Mouse (Mus musculus) kidney, embryonic 14.5 days (tissue): ENCODE results near the gene 4930558C23Rik. TPM values are rescaled to one million over a fixed set of nuclear protein-coding genes. Genes with fewer than 3 reads are reported as not detected.
A peak's percentile ranks its signal among the peaks of the same experiment; 100 is the strongest.
"Not testable (repeated sequence)": the region's sequence is repeated elsewhere in the genome, so short reads cannot be mapped to it uniquely, and the experiment has no call there.

Source experiments
- ATAC-seq: fragments of 200-750 bp; cut with Nextera tagmentation; 2 replicates; pipeline ENCODE4 v1.8.0; 2017; ENCODE audit warnings: moderate number of reproducible peaks, mild to moderate bottlenecking, moderate TSS enrichment, moderate library complexity; ENCODE audit not compliant: low FRiP score, low TSS enrichment
- H3K27ac ChIP-seq: fragments of 300-500 bp; sonication (generic); 2 replicates; pipeline ENCODE4 v1.5.1; 2014; ENCODE audit warnings: low read depth, mild to moderate bottlenecking, low read length, moderate library complexity, mixed read lengths
- H3K27me3 ChIP-seq: fragments of 300-500 bp; sonication (generic); 2 replicates; pipeline ENCODE4 v1.6.1; 2014; ENCODE audit warnings: mild to moderate bottlenecking, low read length; ENCODE audit not compliant: control insufficient read depth, insufficient read depth
- H3K36me3 ChIP-seq: fragments of 300-500 bp; sonication (generic); 2 replicates; pipeline ENCODE4 v1.6.1; 2014; ENCODE audit warnings: low read length, mixed read lengths; ENCODE audit not compliant: control insufficient read depth, insufficient read depth
- H3K4me1 ChIP-seq: fragments of 300-500 bp; sonication (generic); 2 replicates; pipeline ENCODE4 v1.6.1; 2014; ENCODE audit warnings: low read length, mixed read lengths; ENCODE audit not compliant: control insufficient read depth, insufficient read depth
- H3K4me2 ChIP-seq: fragments of 300-500 bp; sonication (generic); replicated peaks from 2 replicates; pipeline ENCODE4 v1.6.1; 2014; ENCODE audit warnings: low read depth, mild to moderate bottlenecking, low read length
- H3K4me3 ChIP-seq: fragments of 300-500 bp; sonication (generic); 2 replicates; pipeline ENCODE4 v1.5.1; 2014; ENCODE audit warnings: mild to moderate bottlenecking, low read length
- H3K9ac ChIP-seq: fragments of 300-500 bp; sonication (generic); 2 replicates; pipeline ENCODE4 v1.6.1; 2014; ENCODE audit warnings: low read depth, mild to moderate bottlenecking, low read length, moderate library complexity
- H3K9me3 ChIP-seq: fragments of 300-500 bp; sonication (generic); 2 replicates; pipeline ENCODE4 v1.6.1; 2016; ENCODE audit warnings: low read length; ENCODE audit not compliant: control insufficient read depth
- WGBS: fragments of 180-500 bp; shearing (Covaris S2); extraction: QIAGEN DNeasy Blood & Tissue Kit; methylation state at CpG from one replicate; pipeline ENCODE4 v1.1.7; 2014; 5-methylcytosine and 5-hydroxymethylcytosine counted together
- polyA plus RNA-seq: library from polyadenylated mRNA; unstranded; fragments of >200 nt; fragmentation: Nextera tagmentation; extraction: Ambion mirVana; gene quantifications from 2 replicates; pipeline ENCODE4 v1.2.1, GENCODE M21; 2014

Gene 4930558C23Rik
- not detected in 2 replicates for polyA plus RNA-seq

GRCm38 (mm10) chr3:95402741-95403140 lies at the start of gene 4930558C23Rik:
4930558C23Rik (minus strand) TSS chr3:95402841.
- no peaks in the 10 kb centered on the region for H3K27me3 ChIP-seq
- H3K9me3 ChIP-seq = no peaks in the 10 kb centered on the region
- no peak within 1 kb of the TSS for H3K9ac ChIP-seq
- H3K27ac ChIP-seq = no peak within 1 kb of the TSS
- no peak for ATAC-seq
- no peaks in the 10 kb centered on the region for H3K4me1 ChIP-seq
- no peak within 1 kb of the TSS for H3K4me2 ChIP-seq
- WGBS = 95% methylated on average over 3 of the region's 3 CpGs
- H3K36me3 ChIP-seq = no peaks in the 10 kb centered on the region
- H3K4me3 ChIP-seq = no peak within 1 kb of the TSS

- H3K36me3 ChIP-seq = peaks cover 35% of the 10 kb centered on the region
- H3K27ac ChIP-seq = no peak overlapping the region
- no peak overlapping the region for H3K9ac ChIP-seq
- H3K4me1 ChIP-seq = no peaks in the 10 kb centered on the region
- no peak for ATAC-seq
- H3K4me3 ChIP-seq = no peak overlapping the region
- H3K9me3 ChIP-seq = no peaks in the 10 kb centered on the region
- 97% methylated on average over 3 of the region's 3 CpGs for WGBS
- no peaks in the 10 kb centered on the region for H3K27me3 ChIP-seq
- no peak overlapping the region for H3K4me2 ChIP-seq
Observed at GRCm38 (mm10) chr3:95450915-95451314, 48.3 kb upstream of the 4930558C23Rik start.

GRCm38 (mm10) chr3:95450408-95450807 lies 47.8 kb upstream of the 4930558C23Rik start:
- Histone ChIP-seq H3K9ac (no peak overlapping the region), H3K27me3 (no peaks in the 10 kb centered on the region), H3K9me3 (no peaks in the 10 kb centered on the region), H3K4me3 (no peak overlapping the region), H3K27ac (no peak overlapping the region), H3K4me2 (no peak overlapping the region), H3K36me3 (peaks cover 35% of the 10 kb centered on the region), H3K4me1 (no peaks in the 10 kb centered on the region)
- no peak for ATAC-seq
- 59% methylated on average over 1 of the region's 1 CpGs for WGBS

DNA sequence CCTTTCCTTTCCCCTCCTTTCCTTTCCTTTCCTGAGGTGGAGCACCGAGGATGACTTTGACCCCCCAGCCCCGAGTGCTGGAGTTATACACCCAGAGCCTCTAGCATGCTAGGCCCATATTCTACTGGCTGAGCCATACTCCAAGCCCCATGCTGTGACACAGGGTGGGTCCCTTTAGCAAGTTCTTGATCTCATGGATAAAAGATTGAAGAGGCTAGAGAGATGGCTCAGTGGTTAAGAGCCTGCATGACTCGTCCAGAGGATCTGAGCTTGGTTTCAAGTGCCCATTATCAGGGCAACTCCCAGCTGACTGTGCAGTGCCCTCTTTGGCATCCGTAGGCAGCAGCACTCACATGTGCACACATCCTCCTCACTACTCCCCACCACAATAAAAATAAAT lies 42.7 kb upstream of the 4930558C23Rik start:
- Histone ChIP-seq H3K9ac (no peak overlapping the region), H3K4me1 (no peaks in the 10 kb centered on the region), H3K27ac (no peak overlapping the region), H3K27me3 (no peaks in the 10 kb centered on the region), H3K4me3 (no peak overlapping the region), H3K9me3 (no peaks in the 10 kb centered on the region), H3K4me2 (no peak overlapping the region), H3K36me3 (peaks cover 8% of the 10 kb centered on the region; the same call in 1 of the 2 replicates)
- WGBS = 82% methylated on average over 4 of the region's 4 CpGs
- no peak for ATAC-seq

DNA sequence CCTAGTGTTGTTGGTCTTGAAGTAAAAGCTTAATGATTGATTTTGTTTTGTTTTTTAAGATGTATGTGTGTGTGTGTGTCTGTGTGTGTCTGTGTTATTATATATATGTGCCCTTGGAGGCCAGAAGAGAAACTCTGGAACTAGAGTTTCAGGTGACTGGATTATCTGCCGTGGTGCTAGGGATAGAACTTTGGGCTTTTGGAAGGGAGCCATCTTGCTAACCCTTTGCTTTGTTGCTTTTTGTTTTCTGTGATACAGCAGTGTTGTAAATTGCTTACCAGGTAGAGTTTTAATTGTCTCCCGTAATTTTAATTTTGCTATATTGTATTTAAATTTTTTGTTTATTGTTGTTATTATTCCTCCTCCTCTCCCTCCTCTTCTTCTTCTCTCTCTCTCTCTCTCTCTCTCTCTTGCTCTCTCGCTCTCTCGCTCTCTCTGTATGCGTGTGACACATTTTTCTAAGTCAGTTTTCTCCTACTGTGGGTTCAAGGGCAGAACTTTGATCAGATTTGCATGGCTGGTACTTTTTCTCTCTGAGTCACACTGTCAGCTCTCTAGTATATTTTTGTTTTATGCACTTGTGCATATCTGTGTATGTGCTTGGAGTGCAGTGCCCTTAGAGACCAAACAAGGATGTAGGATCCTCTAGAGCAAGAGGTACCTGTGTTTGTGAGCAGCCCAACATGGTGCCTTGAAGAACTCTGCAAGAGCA lies 39.9 kb upstream of the 4930558C23Rik start:
- WGBS = 93% methylated on average over 5 of the region's 5 CpGs
- Histone ChIP-seq H3K9me3 (no peaks in the 10 kb centered on the region), H3K9ac (no peak overlapping the region), H3K36me3 (peaks cover 3% of the 10 kb centered on the region; the same call in 1 of the 2 replicates), H3K27me3 (no peaks in the 10 kb centered on the region), H3K27ac (no peak overlapping the region), H3K4me1 (no peaks in the 10 kb centered on the region), H3K4me2 (no peak overlapping the region), H3K4me3 (no peak overlapping the region)
- no peak for ATAC-seq

DNA sequence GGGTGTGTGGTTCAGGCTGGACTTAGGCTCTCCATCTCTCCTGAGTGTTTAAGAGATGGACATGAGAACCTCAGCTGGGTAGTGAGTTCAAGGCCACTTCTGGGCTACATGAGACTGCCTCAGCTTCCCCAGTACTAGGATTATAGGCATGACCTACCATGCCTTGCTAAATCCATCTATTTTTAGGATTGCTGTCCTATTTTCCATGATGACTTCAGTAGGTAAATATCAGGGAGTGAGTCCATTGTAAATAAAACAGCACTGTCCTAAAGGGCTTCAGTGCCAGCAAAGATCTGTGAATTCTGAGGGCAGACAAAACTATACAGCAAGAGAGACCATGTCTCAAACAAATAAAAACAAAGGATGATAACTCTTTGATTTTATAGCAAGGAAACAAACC lies 37.0 kb upstream of the 4930558C23Rik start:
- Histone ChIP-seq H3K36me3 (peaks cover 8% of the 10 kb centered on the region; the same call in 1 of the 2 replicates), H3K4me3 (no peak overlapping the region), H3K9ac (no peak overlapping the region), H3K4me1 (peaks cover 7% of the 10 kb centered on the region; the same call in 1 of the 2 replicates), H3K4me2 (no peak overlapping the region), H3K9me3 (no peaks in the 10 kb centered on the region), H3K27me3 (no peaks in the 10 kb centered on the region), H3K27ac (no peak overlapping the region)
- ATAC-seq = no peak

- H3K36me3 ChIP-seq, H3K4me3 ChIP-seq, H3K27ac ChIP-seq, H3K4me1 ChIP-seq, H3K9ac ChIP-seq, H3K4me2 ChIP-seq, H3K9me3 ChIP-seq, ATAC-seq, H3K27me3 ChIP-seq: not testable (repeated sequence)
- 97% methylated on average over 4 of the region's 4 CpGs for WGBS
Observed at GRCm38 (mm10) chr3:95438636-95439035, 36.0 kb upstream of the 4930558C23Rik start.

- Histone ChIP-seq H3K9me3 (no peaks in the 10 kb centered on the region), H3K4me1 (peaks cover 7% of the 10 kb centered on the region; the same call in 1 of the 2 replicates), H3K9ac (no peak overlapping the region), H3K4me2 (peak overlapping the region; percentile 78), H3K27ac (no peak overlapping the region), H3K4me3 (peak overlapping the region; percentile 91; the same call in 1 of the 2 replicates), H3K27me3 (no peaks in the 10 kb centered on the region), H3K36me3 (peaks cover 8% of the 10 kb centered on the region; the same call in 1 of the 2 replicates)
- 64% methylated on average over 1 of the region's 1 CpGs for WGBS
- no peak for ATAC-seq
Observed at GRCm38 (mm10) chr3:95435561-95435960, 32.9 kb upstream of the 4930558C23Rik start.

- Histone ChIP-seq H3K36me3 (peaks cover 8% of the 10 kb centered on the region; the same call in 1 of the 2 replicates), H3K9me3 (no peaks in the 10 kb centered on the region), H3K4me2 (peak overlapping the region; percentile 78), H3K9ac (peak overlapping the region; percentile 81), H3K4me3 (peak overlapping the region; percentile 91), H3K27ac (peak overlapping the region; percentile 71), H3K4me1 (peaks cover 7% of the 10 kb centered on the region; the same call in 1 of the 2 replicates), H3K27me3 (no peaks in the 10 kb centered on the region)
- ATAC-seq = no peak
- whole genome bisulfite sequencing = 2% methylated on average over 7 of the region's 7 CpGs
Observed at GRCm38 (mm10) chr3:95434983-95435370, 32.3 kb upstream of the 4930558C23Rik start.
